Comparison of ENCODE assay signal across 8 mouse cellular contexts in the genomic region with DNA sequence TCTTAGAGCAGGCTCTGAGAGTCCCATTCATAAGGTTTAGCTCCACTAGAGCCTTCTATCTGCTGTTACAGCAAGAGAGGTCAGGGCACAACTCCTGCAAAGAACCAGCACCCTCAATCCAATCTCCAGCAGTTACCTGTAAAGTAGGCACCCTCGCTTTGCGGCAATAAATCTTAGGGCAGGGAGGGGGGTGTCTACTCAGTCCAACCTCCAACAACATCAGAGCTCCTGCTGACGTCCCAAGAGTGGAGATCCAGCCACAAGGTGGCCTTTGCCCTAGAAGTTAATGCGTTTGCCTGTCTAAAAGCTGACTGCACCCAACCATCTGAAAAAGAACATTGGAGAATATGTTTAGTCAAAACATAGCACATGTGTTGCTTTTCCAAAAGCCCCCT. TPM values are rescaled to one million over a fixed set of nuclear protein-coding genes. Genes with fewer than 3 reads are reported as not detected.
DNase-seq lines count a peak whose midpoint lies in the region; ATAC-seq and TF ChIP-seq lines count a peak whose summit lies in the region.

No protein-coding gene starts in this region.

- 0 out of 2 replicates have a peak overlapping the region, but pooled peaks have one; percentile 26 for H3K9ac ChIP-seq in heart, embryonic 12.5 days

- no peak for TF ChIP-seq POLR2A in thymus, adult 2 months (IDR thresholded peaks at IDR 0.05; ENCODE audit: control insufficient read depth, extremely low read depth, insufficient read depth, low read length, poor library complexity)
- TF ChIP-seq POLR2A in small intestine, adult 2 months (IDR thresholded peaks at IDR 0.05; ENCODE audit: low read depth, low read length): no peak

- 55% methylated on average over 4 of the region's 4 CpGs for WGBS in heart, embryonic 12.5 days
- 11% methylated on average over 4 of the region's 4 CpGs for WGBS in thymus, adult 2 months
- 21% methylated on average over 4 of the region's 4 CpGs for WGBS in small intestine, adult 2 months

- 0 out of 2 replicates have a peak overlapping the region, but pooled peaks have one; percentile 65 for H3K4me3 ChIP-seq in heart, embryonic 12.5 days
- H3K4me3 ChIP-seq in thymus, adult 2 months (ENCODE audit: control insufficient read depth, insufficient read depth, low read length): no peak overlapping the region
- no peak overlapping the region for H3K4me3 ChIP-seq in small intestine, adult 2 months (ENCODE audit: low read depth, low read length)

- ATAC-seq in heart, embryonic 12.5 days (ENCODE audit: insufficient number of reproducible peaks, low FRiP score): no peak
- peak; percentile 19 for ATAC-seq in inflammation-experienced regulatory T-cells, adult 6 months

- H3K27ac ChIP-seq in heart, embryonic 12.5 days (ENCODE audit: poor library complexity, severe bottlenecking): peak overlapping the region; percentile 67; the same call in 1 of the 2 replicates
- H3K27ac ChIP-seq in thymus, adult 2 months (ENCODE audit: control insufficient read depth, insufficient read depth, low read length): peak overlapping the region; percentile 77
- H3K27ac ChIP-seq in small intestine, adult 2 months (ENCODE audit: insufficient read depth, low read depth, low read length): 0 out of 2 replicates have a peak overlapping the region, but pooled peaks have one; percentile 26

- intact Hi-C loops in heart, postnatal 36 days (cut with DNase I): no loop called here

- H3K27me3 ChIP-seq in heart, embryonic 12.5 days (replicated peaks): peaks cover 3% of the 10 kb centered on the region; the same call in 1 of the 2 replicates
- H3K27me3 ChIP-seq in thymus, adult 2 months (ENCODE audit: control insufficient read depth, insufficient read depth, low read length): no peaks in the 10 kb centered on the region
- peaks cover 12% of the 10 kb centered on the region; the same call in 1 of the 2 replicates for H3K27me3 ChIP-seq in small intestine, adult 2 months (ENCODE audit: control insufficient read depth, insufficient read depth, low read length)

- TF ChIP-seq CTCF in thymus, adult 2 months (IDR thresholded peaks at IDR 0.05; ENCODE audit: borderline replicate concordance, control insufficient read depth, extremely low read depth, insufficient read depth, low read length, poor library complexity): no peak
- TF ChIP-seq CTCF in small intestine, adult 2 months (IDR thresholded peaks at IDR 0.05; ENCODE audit: extremely low read depth, insufficient read length, insufficient replicate concordance, low read depth, low read length): no peak

- H3K9me3 ChIP-seq in heart, embryonic 12.5 days (replicated peaks): no peaks in the 10 kb centered on the region

- no peaks in the 10 kb centered on the region for H3K36me3 ChIP-seq in heart, embryonic 12.5 days
- H3K36me3 ChIP-seq in thymus, adult 2 months (ENCODE audit: control insufficient read depth, insufficient read depth, low read length): no peaks in the 10 kb centered on the region
- H3K36me3 ChIP-seq in small intestine, adult 2 months (ENCODE audit: control insufficient read depth, insufficient read depth, low read length): no peaks in the 10 kb centered on the region

- H3K4me1 ChIP-seq in heart, embryonic 12.5 days (replicated peaks): peaks cover 60% of the 10 kb centered on the region
- peaks cover 46% of the 10 kb centered on the region for H3K4me1 ChIP-seq in thymus, adult 2 months (replicated peaks; ENCODE audit: control insufficient read depth, insufficient read depth, low read length)
- no peaks in the 10 kb centered on the region; the same call in 1 of the 2 replicates for H3K4me1 ChIP-seq in small intestine, adult 2 months (ENCODE audit: control insufficient read depth, insufficient read depth, insufficient read length, low read length)

- H3K4me2 ChIP-seq in heart, embryonic 12.5 days: peak overlapping the region; percentile 91

- DNase-seq in heart, postnatal 36 days: no peak
- DNase-seq in thymus, adult 2 months: peak; percentile 31
- no peak for DNase-seq in thymus, adult 18-20 months
- no peak for DNase-seq in layer of hippocampus, adult 9-10 months (ENCODE audit: low spot score)
- DNase-seq in cerebellum, postnatal 25 days: no peak

RNA-seq across cellular contexts. Expression of a gene that starts 58.2 kb away (rescaled TPM):
- polyA plus RNA-seq in heart, embryonic 12.5 days (2016; fragmentation: Nextera tagmentation; extraction: Ambion mirVana): 10.5 and 10.9 TPM in 2 replicates
- 1 to 10 TPM; 5.7 to 5.9 TPM for total RNA-seq in heart, postnatal 36 days (2021)
- 34.3 and 36.5 TPM in 2 replicates for polyA plus RNA-seq in thymus, adult 2 months (2012; rRNA removed)
- 100 to 1,000 TPM; 199 to 236 (median 232) TPM for polyA plus RNA-seq in inflammation-experienced regulatory T-cells, adult 6 months (2017; shearing (Covaris generic))
- polyA plus RNA-seq in small intestine, adult 2 months (2012; rRNA removed): 0.86 and 2.0 TPM in 2 replicates

Comparison
In these comparisons a context has a peak if more than half of its experiments do, and no peak if none do; other contexts are left out.
1. H3K27ac ChIP-seq: peak in every context shown above with its lines; median percentile 77 in thymus, adult 2 months; 67 in heart, embryonic 12.5 days; 26 in small intestine, adult 2 months.